Mouse (Mus musculus) cerebellum, adult (tissue): ENCODE results near the gene Cep68.
"Not testable (repeated sequence)": the region's sequence is repeated elsewhere in the genome, so short reads cannot be mapped to it uniquely, and the experiment has no call there.

ENCODE experiments used
- ATAC-seq: cut with Nextera tagmentation; 2 replicates; pipeline ENCODE4 v1.9.2; 2017; ENCODE audit warnings: mild to moderate bottlenecking, moderate library complexity, mixed read lengths; ENCODE audit not compliant: insufficient number of reproducible peaks, low FRiP score, low TSS enrichment

Cep68 gene

DNA sequence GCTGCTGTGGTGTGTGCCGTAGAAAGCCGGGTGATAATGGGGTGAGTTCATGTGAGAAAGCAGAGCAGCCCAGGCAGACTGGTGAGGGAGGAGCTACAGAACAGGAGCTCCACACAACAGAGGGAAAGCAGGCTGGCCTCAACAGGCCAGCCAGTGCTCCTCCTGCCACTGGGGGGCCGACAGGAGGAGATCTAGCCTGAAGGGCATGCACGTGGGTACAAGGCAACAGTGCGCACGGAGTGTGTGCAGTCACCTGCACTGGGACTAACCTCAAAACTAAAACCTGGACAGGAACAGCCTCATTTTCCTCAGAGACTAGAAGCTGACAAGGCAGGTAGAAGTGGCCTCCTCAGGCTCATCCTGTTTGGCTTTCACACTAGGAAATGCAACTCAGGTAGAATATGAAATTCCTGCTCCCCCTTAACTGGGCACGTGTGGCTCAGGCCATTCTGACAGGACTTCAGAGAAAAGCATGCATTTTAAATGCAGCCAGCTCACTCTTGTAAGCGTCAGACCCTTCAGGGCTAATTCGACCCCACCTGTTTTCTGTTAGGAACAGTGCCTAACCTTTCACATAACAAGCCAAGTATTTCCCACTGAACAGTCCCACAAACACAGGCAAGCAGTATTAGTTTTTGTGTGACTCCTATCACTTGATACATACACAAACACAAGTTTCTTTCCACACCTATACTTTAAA is 5.9 kb downstream of the Cep68 start:
- peak; percentile 39; the same call in 1 of the 2 replicates for ATAC-seq

DNA sequence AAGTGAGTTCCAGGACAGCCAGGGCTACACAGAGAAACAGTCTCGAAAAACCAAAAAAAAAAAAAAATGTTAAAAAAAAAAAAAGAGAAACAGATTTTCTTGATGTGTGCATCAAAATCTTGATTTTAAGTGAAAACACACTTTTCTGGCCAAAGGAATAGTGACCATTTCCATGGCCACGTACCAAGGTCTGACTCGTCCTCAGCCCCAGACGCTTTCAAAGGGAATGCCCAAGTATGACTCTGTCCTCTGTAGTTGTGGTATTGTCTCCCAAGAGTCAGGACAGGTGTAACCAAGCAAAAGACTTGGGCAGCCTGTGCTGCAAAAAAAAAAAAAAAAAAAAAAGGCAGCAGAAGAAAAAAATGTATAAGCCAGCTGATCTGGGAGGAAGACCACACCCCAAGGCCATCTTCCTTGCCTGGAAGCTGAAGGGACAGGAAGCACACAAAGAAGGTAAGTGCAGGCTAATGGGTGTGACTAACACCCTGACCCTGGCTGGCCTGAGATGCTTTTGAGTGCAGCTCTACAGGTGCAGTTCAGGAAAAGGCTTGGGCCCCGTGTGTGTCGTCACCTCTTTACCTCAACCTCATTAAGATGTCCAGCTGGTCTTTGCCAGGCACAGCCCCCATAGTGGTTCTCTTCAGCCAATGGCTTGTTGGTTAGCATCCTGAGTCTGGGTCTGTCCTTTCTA is 6.7 kb downstream of the Cep68 start:
- ATAC-seq = no peak

GRCm38 (mm10) chr11:20241311-20241710 is 7.9 kb downstream of the Cep68 start:
- ATAC-seq = no peak

DNA sequence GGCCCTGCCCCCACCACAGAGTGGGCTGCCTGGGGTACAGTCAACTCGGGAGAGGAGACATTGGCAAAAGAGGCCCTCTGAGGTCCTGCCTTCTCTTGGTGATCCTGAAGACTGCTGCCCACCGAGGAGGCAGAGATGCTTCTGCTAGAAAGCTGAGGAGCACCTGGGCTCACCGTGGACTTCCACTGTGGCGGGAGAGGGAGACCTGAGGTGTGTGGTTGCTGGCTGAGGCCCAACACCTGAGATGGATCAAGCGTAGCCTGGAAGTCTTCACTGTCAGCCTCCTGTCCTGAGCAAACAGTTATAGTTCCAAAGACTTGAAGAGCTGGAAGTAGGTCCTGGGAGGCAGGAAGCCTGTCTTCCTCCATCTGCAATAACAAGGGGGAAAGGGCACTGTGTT is 8.9 kb downstream of the Cep68 start:
- no peak for ATAC-seq

- ATAC-seq = no peak
Measured at GRCm38 (mm10) chr11:20239279-20239861, 9.9 kb downstream of the Cep68 start.

GRCm38 (mm10) chr11:20237976-20238375 is 11.3 kb downstream of the Cep68 start:
- ATAC-seq = no peak

DNA sequence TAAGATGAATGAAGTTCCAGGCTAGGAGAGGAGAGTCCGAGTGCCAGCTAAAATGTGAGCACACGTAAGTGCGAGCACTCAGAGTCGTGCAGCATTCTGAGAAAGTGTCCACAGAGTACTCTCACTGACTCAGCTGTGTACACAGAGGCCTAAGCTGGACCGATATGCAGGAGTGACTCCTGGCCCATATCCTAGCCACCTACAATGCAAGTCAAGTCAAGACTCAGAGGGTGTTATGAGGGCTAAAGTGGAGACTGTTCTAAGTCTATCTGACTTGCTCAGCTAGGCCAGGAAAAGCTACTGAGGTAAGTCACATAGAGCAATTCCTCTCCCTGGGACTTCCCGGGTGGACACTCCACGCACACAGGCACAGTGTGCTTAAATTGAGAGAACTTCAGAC is 12.2 kb downstream of the Cep68 start:
- no peak for ATAC-seq

GRCm38 (mm10) chr11:20234233-20234632 is 15.0 kb downstream of the Cep68 start:
- ATAC-seq = no peak

DNA sequence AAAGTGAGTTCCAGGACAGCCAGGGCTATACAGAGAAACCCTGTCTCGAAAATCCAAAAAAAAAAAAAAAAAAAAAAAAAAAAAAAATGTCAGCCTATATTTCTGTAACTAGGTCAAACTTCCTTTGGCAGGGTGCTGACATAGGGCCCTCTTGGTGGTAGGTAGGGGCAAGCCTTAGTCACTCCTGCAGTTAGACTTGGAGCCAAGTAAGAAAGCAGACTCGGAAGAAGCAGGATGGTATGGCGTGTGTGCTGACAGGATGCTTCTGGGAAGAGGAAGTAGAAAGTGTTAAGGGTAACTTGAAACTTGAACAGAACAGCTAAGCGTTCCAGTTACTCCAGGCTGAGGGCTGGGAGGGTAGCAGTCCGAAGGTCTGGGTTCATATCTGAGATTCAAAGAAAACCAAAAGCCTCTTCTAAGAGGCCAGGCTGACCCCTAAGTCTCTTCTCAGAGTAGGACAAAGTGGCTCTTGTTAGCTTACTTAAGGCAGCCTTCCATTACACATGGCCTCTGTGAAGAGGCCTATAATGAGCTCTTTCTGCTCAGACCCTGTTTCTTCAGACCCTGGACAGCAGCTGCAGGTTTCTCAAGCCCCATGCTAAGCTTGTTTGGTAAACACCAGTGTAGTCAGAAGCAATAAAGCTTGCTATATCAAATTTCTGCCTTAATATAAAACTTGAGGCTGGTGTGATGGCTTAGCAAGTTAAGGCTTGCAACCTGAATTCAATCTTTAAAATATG is 17.0 kb downstream of the Cep68 start:
- no peak for ATAC-seq

GRCm38 (mm10) chr11:20231128-20231878 is 17.9 kb downstream of the Cep68 start:
- ATAC-seq = no peak

GRCm38 (mm10) chr11:20230286-20230685 is 18.9 kb downstream of the Cep68 start:
- no peak for ATAC-seq

DNA sequence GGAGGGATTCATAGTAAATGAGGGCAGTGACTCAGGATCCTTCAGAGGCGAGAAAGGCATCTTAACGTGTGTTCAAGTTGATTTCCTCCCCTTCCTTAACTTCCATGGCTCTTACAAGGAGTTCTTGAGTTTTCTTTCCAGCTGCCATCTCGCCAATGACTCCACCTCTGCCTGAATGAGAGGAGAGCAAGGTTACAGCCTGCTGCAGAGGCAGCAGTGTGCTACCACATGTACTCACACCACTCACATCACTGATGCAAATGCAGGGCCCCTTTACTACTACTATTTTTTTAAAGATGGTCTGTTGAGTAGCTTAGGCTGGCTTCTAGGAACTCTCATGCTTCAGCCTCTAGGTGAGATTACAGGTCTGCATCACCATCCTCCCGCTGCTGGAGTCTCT is 19.9 kb downstream of the Cep68 start:
- ATAC-seq = no peak

DNA sequence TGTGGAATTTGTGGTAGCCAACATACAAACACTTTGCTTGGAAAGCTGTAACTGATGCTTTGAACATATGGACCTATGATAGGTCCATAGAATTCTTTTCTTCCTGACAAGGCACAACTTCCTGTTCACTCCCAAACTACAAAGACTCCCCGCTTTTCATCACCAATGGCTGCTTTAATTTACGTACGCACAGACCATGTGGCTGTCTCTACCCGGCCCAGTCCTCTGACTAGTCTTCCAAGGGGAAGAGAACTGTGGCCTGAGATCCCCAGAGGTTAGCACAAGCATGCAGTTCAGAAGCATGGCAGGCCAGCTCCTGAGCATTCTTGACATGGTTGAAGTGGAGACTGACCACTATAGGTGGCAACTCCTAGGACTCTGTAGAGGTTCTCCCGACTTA is 20.6 kb downstream of the Cep68 start:
- ATAC-seq = no peak

GRCm38 (mm10) chr11:20225938-20226337 is 23.3 kb downstream of the Cep68 start:
- no peak for ATAC-seq

- no peak for ATAC-seq
Measured at GRCm38 (mm10) chr11:20224196-20224595, 25.0 kb downstream of the Cep68 start.

- not testable (repeated sequence) for ATAC-seq
Measured at GRCm38 (mm10) chr11:20221671-20222070, 27.6 kb downstream of the Cep68 start.

- no peak for ATAC-seq
Measured at GRCm38 (mm10) chr11:20217227-20217626, 32.0 kb downstream of the Cep68 start.

- ATAC-seq = no peak
Measured at GRCm38 (mm10) chr11:20216415-20216814, 32.8 kb downstream of the Cep68 start.

DNA sequence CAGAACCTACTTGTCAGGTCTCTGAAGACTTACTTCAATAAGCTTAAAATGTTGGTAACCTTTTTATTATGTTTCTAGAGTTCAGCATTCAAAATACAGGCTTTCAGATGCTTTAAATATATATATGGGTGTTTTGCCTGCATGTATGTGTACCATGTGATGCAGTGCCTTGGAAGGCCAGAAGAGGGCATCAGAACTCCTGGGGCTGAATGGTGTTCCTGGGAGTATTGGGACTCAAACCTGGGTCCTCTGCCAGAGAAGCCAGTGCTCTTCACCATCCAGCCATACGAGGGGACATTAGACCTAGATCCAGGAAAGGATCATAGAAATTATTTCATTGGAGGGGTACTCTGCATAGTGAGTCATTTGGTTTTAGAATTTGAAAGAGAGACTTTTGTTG is 34.5 kb downstream of the Cep68 start:
- no peak for ATAC-seq

- no peak for ATAC-seq
Measured at GRCm38 (mm10) chr11:20211838-20212237, 37.4 kb downstream of the Cep68 start.
